Mouse (Mus musculus): Measurements from ENCODE around the gene Gstm4. TPM values are rescaled to one million over a fixed set of nuclear protein-coding genes. Genes with fewer than 3 reads are reported as not detected.
A peak's percentile ranks its signal among the peaks of the same experiment; 100 is the strongest.

The Gstm4 gene
- polyA plus RNA-seq, 1 experiment from 2014 or later, result 13.8 TPM

GRCm38 (mm10) chr3:108067370-108067934 lies 22.8 kb upstream of the Gstm4 start:
- no peaks in the 10 kb centered on the region for H3K9me3 ChIP-seq
- WGBS, result 72% methylated on average over 6 of the region's 6 CpGs
- no peak for ATAC-seq

GRCm38 (mm10) chr3:108065551-108065950 lies 20.9 kb upstream of the Gstm4 start:
- Histone ChIP-seq H3K36me3 (no peaks in the 10 kb centered on the region), H3K4me1 (replicated peaks) (no peaks in the 10 kb centered on the region), H3K4me2 (replicated peaks) (no peak overlapping the region), H3K27ac (no peak overlapping the region), H3K4me3 (replicated peaks) (no peak overlapping the region), H3K9ac (replicated peaks) (no peak overlapping the region), H3K9me3 (no peaks in the 10 kb centered on the region), H3K27me3 (no peaks in the 10 kb centered on the region)
- 82% methylated on average over 9 of the region's 9 CpGs for WGBS
- no peak for ATAC-seq

More at GRCm38 (mm10) chr3:108067370-108067934, 22.8 kb upstream of the Gstm4 start:
- no peak overlapping the region for H3K4me2 ChIP-seq (replicated peaks)
- H3K27ac ChIP-seq, result no peak overlapping the region
- no peaks in the 10 kb centered on the region for H3K27me3 ChIP-seq
- H3K9ac ChIP-seq (replicated peaks), result no peak overlapping the region
- peaks cover 3% of the 10 kb centered on the region; the same call in 1 of the 2 replicates for H3K36me3 ChIP-seq
- H3K4me1 ChIP-seq (replicated peaks), result no peaks in the 10 kb centered on the region
- no peak overlapping the region for H3K4me3 ChIP-seq (replicated peaks)

GRCm38 (mm10) chr3:108064672-108065071 lies 20.0 kb upstream of the Gstm4 start:
- Histone ChIP-seq H3K36me3 (no peaks in the 10 kb centered on the region), H3K4me2 (replicated peaks) (no peak overlapping the region), H3K9ac (replicated peaks) (no peak overlapping the region), H3K4me1 (replicated peaks) (no peaks in the 10 kb centered on the region), H3K27ac (no peak overlapping the region), H3K9me3 (no peaks in the 10 kb centered on the region), H3K4me3 (replicated peaks) (no peak overlapping the region), H3K27me3 (no peaks in the 10 kb centered on the region)
- WGBS, result 80% methylated on average over 4 of the region's 4 CpGs
- ATAC-seq, result no peak

- no peaks in the 10 kb centered on the region for H3K9me3 ChIP-seq
- ATAC-seq, result no peak
- H3K27me3 ChIP-seq, result no peaks in the 10 kb centered on the region
- no peak overlapping the region for H3K9ac ChIP-seq (replicated peaks)
- no peak overlapping the region for H3K27ac ChIP-seq
- H3K36me3 ChIP-seq, result no peaks in the 10 kb centered on the region
- H3K4me1 ChIP-seq (replicated peaks), result no peaks in the 10 kb centered on the region
- H3K4me3 ChIP-seq (replicated peaks), result no peak overlapping the region
- H3K4me2 ChIP-seq (replicated peaks), result no peak overlapping the region
- WGBS, result 83% methylated on average over 8 of the region's 8 CpGs
These were observed 18.0 kb upstream of the Gstm4 start for GRCm38 (mm10) chr3:108062648-108063047.

GRCm38 (mm10) chr3:108061420-108061819 lies 16.7 kb upstream of the Gstm4 start:
- no peak overlapping the region for H3K4me3 ChIP-seq (replicated peaks)
- H3K36me3 ChIP-seq, result no peaks in the 10 kb centered on the region
- no peaks in the 10 kb centered on the region for H3K27me3 ChIP-seq
- ATAC-seq, result 0 out of 2 replicates have a peak, but pooled peaks have one; percentile 24
- H3K27ac ChIP-seq, result no peak overlapping the region
- WGBS, result 23% methylated on average over 7 of the region's 7 CpGs
- no peak overlapping the region for H3K9ac ChIP-seq (replicated peaks)
- no peak overlapping the region for H3K4me2 ChIP-seq (replicated peaks)
- H3K9me3 ChIP-seq, result no peaks in the 10 kb centered on the region
- no peaks in the 10 kb centered on the region for H3K4me1 ChIP-seq (replicated peaks)

GRCm38 (mm10) chr3:108050493-108050892 lies 5.8 kb upstream of the Gstm4 start:
- Histone ChIP-seq H3K9me3 (no peaks in the 10 kb centered on the region), H3K9ac (replicated peaks) (no peak overlapping the region), H3K36me3 (no peaks in the 10 kb centered on the region), H3K4me1 (replicated peaks) (no peaks in the 10 kb centered on the region), H3K4me2 (replicated peaks) (no peak overlapping the region), H3K27ac (no peak overlapping the region), H3K27me3 (no peaks in the 10 kb centered on the region), H3K4me3 (replicated peaks) (no peak overlapping the region)
- 90% methylated on average over 5 of the region's 5 CpGs for WGBS
- ATAC-seq, result no peak

- H3K4me2 ChIP-seq (replicated peaks), result no peak overlapping the region
- no peaks in the 10 kb centered on the region for H3K36me3 ChIP-seq
- H3K27me3 ChIP-seq, result no peaks in the 10 kb centered on the region
- 81% methylated on average over 3 of the region's 3 CpGs for WGBS
- ATAC-seq, result no peak
- H3K27ac ChIP-seq, result no peak overlapping the region
- no peak overlapping the region for H3K4me3 ChIP-seq (replicated peaks)
- peaks cover 14% of the 10 kb centered on the region for H3K4me1 ChIP-seq (replicated peaks)
- H3K9me3 ChIP-seq, result no peaks in the 10 kb centered on the region
- no peak overlapping the region for H3K9ac ChIP-seq (replicated peaks)
These were observed 3.6 kb upstream of the Gstm4 start for GRCm38 (mm10) chr3:108048306-108048705.

GRCm38 (mm10) chr3:108046944-108047655 lies 2.4 kb upstream of the Gstm4 start:
- H3K27ac ChIP-seq, result no peak overlapping the region
- peaks cover 6% of the 10 kb centered on the region; the same call in 1 of the 2 replicates for H3K27me3 ChIP-seq
- no peak overlapping the region for H3K9ac ChIP-seq (replicated peaks)
- WGBS, result 90% methylated on average over 2 of the region's 2 CpGs
- no peaks in the 10 kb centered on the region for H3K9me3 ChIP-seq
- no peak overlapping the region for H3K4me3 ChIP-seq (replicated peaks)
- H3K4me2 ChIP-seq (replicated peaks), result no peak overlapping the region
- peaks cover 14% of the 10 kb centered on the region for H3K4me1 ChIP-seq (replicated peaks)
- ATAC-seq, result no peak
- no peaks in the 10 kb centered on the region for H3K36me3 ChIP-seq

- no peaks in the 10 kb centered on the region for H3K9me3 ChIP-seq
- H3K27me3 ChIP-seq, result no peaks in the 10 kb centered on the region
- no peak overlapping the region for H3K4me3 ChIP-seq (replicated peaks)
- H3K27ac ChIP-seq, result no peak overlapping the region
- WGBS, result 57% methylated on average over 5 of the region's 5 CpGs
- H3K4me2 ChIP-seq (replicated peaks), result no peak overlapping the region
- H3K9ac ChIP-seq (replicated peaks), result no peak overlapping the region
- ATAC-seq, result no peak
- H3K36me3 ChIP-seq, result no peaks in the 10 kb centered on the region
- no peaks in the 10 kb centered on the region for H3K4me1 ChIP-seq (replicated peaks)
These were observed 11.5 kb downstream of the Gstm4 start for GRCm38 (mm10) chr3:108033156-108033555.

- no peaks in the 10 kb centered on the region for H3K36me3 ChIP-seq
- no peaks in the 10 kb centered on the region for H3K9me3 ChIP-seq
- H3K4me1 ChIP-seq (replicated peaks), result no peaks in the 10 kb centered on the region
- H3K4me3 ChIP-seq (replicated peaks), result no peak overlapping the region
- H3K9ac ChIP-seq (replicated peaks), result no peak overlapping the region
- H3K27ac ChIP-seq, result no peak overlapping the region
- H3K4me2 ChIP-seq (replicated peaks), result no peak overlapping the region
- H3K27me3 ChIP-seq, result no peaks in the 10 kb centered on the region
- no peak for ATAC-seq
These were observed 12.6 kb downstream of the Gstm4 start for GRCm38 (mm10) chr3:108032113-108032512.

GRCm38 (mm10) chr3:108028641-108029365 lies 15.9 kb downstream of the Gstm4 start:
- H3K27me3 ChIP-seq, result no peaks in the 10 kb centered on the region
- 61% methylated on average over 4 of the region's 4 CpGs for WGBS
- no peak for ATAC-seq

GRCm38 (mm10) chr3:108026597-108026996 lies 18.1 kb downstream of the Gstm4 start:
- ATAC-seq, result no peak
- no peak overlapping the region for H3K9ac ChIP-seq (replicated peaks)
- no peaks in the 10 kb centered on the region for H3K4me1 ChIP-seq (replicated peaks)
- 81% methylated on average over 1 of the region's 1 CpGs for WGBS
- H3K9me3 ChIP-seq, result no peaks in the 10 kb centered on the region
- no peak overlapping the region for H3K4me2 ChIP-seq (replicated peaks)
- H3K27ac ChIP-seq, result no peak overlapping the region
- no peak overlapping the region for H3K4me3 ChIP-seq (replicated peaks)
- H3K36me3 ChIP-seq, result no peaks in the 10 kb centered on the region
- H3K27me3 ChIP-seq, result no peaks in the 10 kb centered on the region

More at GRCm38 (mm10) chr3:108028641-108029365, 15.9 kb downstream of the Gstm4 start:
- Histone ChIP-seq H3K36me3 (no peaks in the 10 kb centered on the region), H3K27ac (no peak overlapping the region), H3K9ac (replicated peaks) (no peak overlapping the region), H3K4me1 (replicated peaks) (no peaks in the 10 kb centered on the region), H3K4me2 (replicated peaks) (no peak overlapping the region), H3K4me3 (replicated peaks) (no peak overlapping the region), H3K9me3 (no peaks in the 10 kb centered on the region)
